Mouse (Mus musculus) hindbrain, embryonic 10.5 days (tissue): ENCODE results near the gene 5730596B20Rik. TPM values are rescaled to one million over a fixed set of nuclear protein-coding genes. Genes with fewer than 3 reads are reported as not detected.

Experiments
- DNase-seq: peaks from one replicate; pipeline ENCODE4 v3.0.0-alpha.2; 2017; ENCODE audit warnings: low spot score
- H3K27ac ChIP-seq: fragments of 300-500 bp; sonication (generic); 2 replicates; pipeline ENCODE4 v1.5.1; 2016; ENCODE audit warnings: mild to moderate bottlenecking, moderate library complexity
- H3K27me3 ChIP-seq: fragments of 300-500 bp; sonication (generic); 2 replicates; pipeline ENCODE4 v1.6.1; 2016; ENCODE audit warnings: mild to moderate bottlenecking; ENCODE audit not compliant: poor library complexity, insufficient read depth, severe bottlenecking
- H3K36me3 ChIP-seq: fragments of 300-500 bp; sonication (generic); 2 replicates; pipeline ENCODE4 v1.6.1; 2016; ENCODE audit warnings: mild to moderate bottlenecking, moderate library complexity
- H3K4me1 ChIP-seq: fragments of 300-500 bp; sonication (generic); replicated peaks from 2 replicates; pipeline ENCODE4 v1.6.1; 2016; ENCODE audit warnings: mild to moderate bottlenecking
- H3K4me3 ChIP-seq: fragments of 300-500 bp; sonication (generic); 2 replicates; pipeline ENCODE4 v1.5.1; 2016; ENCODE audit warnings: mild to moderate bottlenecking, moderate library complexity
- H3K9me3 ChIP-seq: fragments of 300-500 bp; sonication (generic); 2 replicates; pipeline ENCODE4 v1.6.1; 2016; ENCODE audit warnings: mild to moderate bottlenecking, moderate library complexity
- WGBS: fragments of 180-500 bp; shearing (Covaris S2); methylation state at CpG from one replicate; pipeline ENCODE4 v1.1.7; 2016; 5-methylcytosine and 5-hydroxymethylcytosine counted together
- polyA plus RNA-seq: library from polyadenylated mRNA; unstranded; fragments of >200 nt; fragmentation: Nextera tagmentation; extraction: Ambion mirVana; gene quantifications from 2 replicates; pipeline ENCODE4 v1.2.1, GENCODE M21; 2016

The 5730596B20Rik gene
- polyA plus RNA-seq, 1 experiment from 2014 or later, result 3.6 TPM

GRCm38 (mm10) chr6:52164626-52165440, 12.5 kb upstream of the 5730596B20Rik start, which contains the start of gene Hoxa2:
Gene Hoxa2, minus strand, starts transcription at chr6:52164831.
- H3K27ac ChIP-seq, result peak within 1 kb of the TSS; percentile 95
- H3K27me3 ChIP-seq, result peaks cover 100% of the 10 kb centered on the region
- peak within 1 kb of the TSS; percentile 81 for H3K4me3 ChIP-seq
- peak; percentile 83 for DNase-seq
- no peaks in the 10 kb centered on the region; the same call in 1 of the 2 replicates for H3K36me3 ChIP-seq
- H3K9me3 ChIP-seq, result no peaks in the 10 kb centered on the region
- peaks cover 15% of the 10 kb centered on the region for H3K4me1 ChIP-seq
- WGBS, result under 1% methylated on average over 25 of the region's 25 CpGs

- Histone ChIP-seq H3K9me3 (no peaks in the 10 kb centered on the region), H3K27ac (peak overlapping the region; percentile 95), H3K36me3 (no peaks in the 10 kb centered on the region; the same call in 1 of the 2 replicates), H3K4me3 (peak overlapping the region; percentile 81), H3K4me1 (peaks cover 15% of the 10 kb centered on the region), H3K27me3 (peaks cover 100% of the 10 kb centered on the region)
- WGBS, result under 1% methylated on average over 28 of the region's 28 CpGs
- DNase-seq, result peak; percentile 64
Observed at GRCm38 (mm10) chr6:52165441-52166370, 11.6 kb upstream of the 5730596B20Rik start.

GRCm38 (mm10) chr6:52166431-52167077, 10.7 kb upstream of the 5730596B20Rik start:
- H3K4me1 ChIP-seq, result peaks cover 21% of the 10 kb centered on the region
- H3K27ac ChIP-seq, result peak overlapping the region; percentile 95
- H3K36me3 ChIP-seq, result no peaks in the 10 kb centered on the region; the same call in 1 of the 2 replicates
- peak overlapping the region; percentile 81 for H3K4me3 ChIP-seq
- whole genome bisulfite sequencing, result 3% methylated on average over 4 of the region's 4 CpGs
- no peaks in the 10 kb centered on the region for H3K9me3 ChIP-seq
- peaks cover 100% of the 10 kb centered on the region for H3K27me3 ChIP-seq
- peak; percentile 50 for DNase-seq

- DNase-seq, result no peak
- no peaks in the 10 kb centered on the region; the same call in 1 of the 2 replicates for H3K36me3 ChIP-seq
- H3K27me3 ChIP-seq, result peaks cover 100% of the 10 kb centered on the region
- H3K4me1 ChIP-seq, result peaks cover 28% of the 10 kb centered on the region
- peak overlapping the region; percentile 81 for H3K4me3 ChIP-seq
- H3K27ac ChIP-seq, result peak overlapping the region; percentile 95
- H3K9me3 ChIP-seq, result no peaks in the 10 kb centered on the region
- 9% methylated on average over 1 of the region's 1 CpGs for WGBS
Observed at GRCm38 (mm10) chr6:52167176-52167575, 10.1 kb upstream of the 5730596B20Rik start.

- H3K36me3 ChIP-seq, result no peaks in the 10 kb centered on the region; the same call in 1 of the 2 replicates
- peak overlapping the region; percentile 81 for H3K4me3 ChIP-seq
Observed at GRCm38 (mm10) chr6:52167736-52168161, 9.5 kb upstream of the 5730596B20Rik start.

GRCm38 (mm10) chr6:52168191-52169055, 8.9 kb upstream of the 5730596B20Rik start:
- under 1% methylated on average over 42 of the region's 42 CpGs for WGBS
- DNase-seq, result peak; percentile 67
- peak overlapping the region; percentile 95 for H3K27ac ChIP-seq
- H3K36me3 ChIP-seq, result no peaks in the 10 kb centered on the region
- H3K4me3 ChIP-seq, result peak overlapping the region; percentile 81
- H3K4me1 ChIP-seq, result peaks cover 38% of the 10 kb centered on the region
- peaks cover 100% of the 10 kb centered on the region for H3K27me3 ChIP-seq
- H3K9me3 ChIP-seq, result no peaks in the 10 kb centered on the region

More at GRCm38 (mm10) chr6:52167736-52168161, 9.5 kb upstream of the 5730596B20Rik start:
- DNase-seq, result peak; percentile 59
- peaks cover 33% of the 10 kb centered on the region for H3K4me1 ChIP-seq
- H3K27me3 ChIP-seq, result peaks cover 100% of the 10 kb centered on the region
- WGBS, result under 1% methylated on average over 14 of the region's 14 CpGs
- peak overlapping the region; percentile 95 for H3K27ac ChIP-seq
- no peaks in the 10 kb centered on the region for H3K9me3 ChIP-seq

DNA sequence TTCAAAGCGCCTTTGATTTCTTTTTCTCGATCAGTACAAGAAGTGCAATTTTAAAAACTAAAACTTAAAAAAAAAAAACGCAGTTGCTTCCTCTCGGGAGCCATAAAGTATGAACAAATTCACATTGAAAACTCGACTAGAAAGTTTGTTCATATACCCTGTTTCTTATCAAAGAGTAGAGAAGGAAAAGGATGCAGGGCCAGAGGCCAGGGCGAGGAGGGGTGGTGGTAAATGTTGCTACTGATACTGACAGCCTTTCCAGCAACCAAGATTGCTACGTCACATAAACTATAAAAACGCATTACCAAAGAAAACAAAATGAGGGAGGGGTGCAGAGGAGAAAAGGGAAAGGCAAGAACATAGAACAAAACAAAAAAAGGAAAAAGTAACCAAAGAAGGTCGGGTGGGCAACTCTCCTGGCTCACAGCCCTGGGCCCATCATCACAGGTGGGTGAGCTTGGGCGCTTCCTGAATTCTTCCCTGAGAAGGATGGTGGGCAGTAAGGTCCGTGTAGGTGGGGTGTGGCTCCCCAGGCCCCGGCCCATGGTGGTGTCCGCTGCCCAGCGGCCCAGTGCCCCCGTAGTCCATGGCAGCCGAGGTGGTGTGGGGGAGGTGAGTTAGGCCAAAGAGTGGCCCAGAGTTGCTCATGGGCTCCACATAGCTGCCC, 7.7 kb upstream of the 5730596B20Rik start:
- Histone ChIP-seq H3K9me3 (no peaks in the 10 kb centered on the region), H3K4me1 (peaks cover 34% of the 10 kb centered on the region), H3K27ac (peak overlapping the region; percentile 95), H3K27me3 (peaks cover 100% of the 10 kb centered on the region), H3K36me3 (no peaks in the 10 kb centered on the region), H3K4me3 (peak overlapping the region; percentile 81)
- peak; percentile 58 for DNase-seq
- 4% methylated on average over 16 of the region's 16 CpGs for WGBS

- 1% methylated on average over 40 of the region's 40 CpGs for WGBS
- Histone ChIP-seq H3K27ac (peak overlapping the region; percentile 95), H3K4me1 (peaks cover 37% of the 10 kb centered on the region), H3K36me3 (no peaks in the 10 kb centered on the region), H3K4me3 (peak overlapping the region; percentile 81), H3K9me3 (no peaks in the 10 kb centered on the region), H3K27me3 (peaks cover 100% of the 10 kb centered on the region)
- peak; percentile 68 for DNase-seq
Observed at GRCm38 (mm10) chr6:52170166-52170897, 7.0 kb upstream of the 5730596B20Rik start.

DNA sequence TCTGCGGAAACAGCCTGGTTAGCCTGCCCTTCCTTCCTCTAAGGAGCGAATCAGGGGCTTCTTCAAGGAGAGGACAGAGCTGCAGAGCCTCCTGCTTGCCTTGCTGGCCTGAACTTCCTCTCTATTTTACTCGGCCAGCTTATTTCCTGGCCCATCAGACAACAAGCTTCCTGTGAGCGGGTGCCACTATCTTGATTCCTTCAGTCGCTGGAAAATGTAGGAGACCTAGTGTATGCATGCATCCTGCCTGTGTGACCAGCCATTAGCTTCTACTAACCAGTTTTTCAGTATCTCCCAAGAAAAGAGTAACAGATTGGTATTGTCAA, 6.4 kb upstream of the 5730596B20Rik start:
- H3K4me3 ChIP-seq, result peak overlapping the region; percentile 81
- 7% methylated on average over 5 of the region's 5 CpGs for WGBS
- peak overlapping the region; percentile 95 for H3K27ac ChIP-seq

GRCm38 (mm10) chr6:52171331-52171730, 6.0 kb upstream of the 5730596B20Rik start:
- no peaks in the 10 kb centered on the region for H3K36me3 ChIP-seq
- peak overlapping the region; percentile 95 for H3K27ac ChIP-seq
- H3K9me3 ChIP-seq, result no peaks in the 10 kb centered on the region
- peaks cover 44% of the 10 kb centered on the region for H3K4me1 ChIP-seq
- peak overlapping the region; percentile 81 for H3K4me3 ChIP-seq
- peak; percentile 66 for DNase-seq
- peaks cover 100% of the 10 kb centered on the region for H3K27me3 ChIP-seq
- WGBS, result 4% methylated on average over 4 of the region's 4 CpGs

More for the DNA sequence above, 6.4 kb upstream of the 5730596B20Rik start:
- peaks cover 42% of the 10 kb centered on the region for H3K4me1 ChIP-seq
- H3K27me3 ChIP-seq, result peaks cover 100% of the 10 kb centered on the region
- H3K36me3 ChIP-seq, result no peaks in the 10 kb centered on the region
- H3K9me3 ChIP-seq, result no peaks in the 10 kb centered on the region
- no peak for DNase-seq
